Mouse (Mus musculus) CD4-positive helper T cell, adult 2 months (primary cell): ENCODE results near the gene Pah.

Experiments used
- DNase-seq: peaks from one replicate; pipeline ENCODE4 v3.0.0-alpha.2; 2012; ENCODE audit warnings: low read depth, missing footprints, low spot score

The Pah gene

GRCm38 (mm10) chr10:87521646-87522045 lies at the start of gene Pah:
Pah (plus strand) TSS chr10:87521795.
- DNase-seq: no peak

- DNase-seq: no peak
Observed at GRCm38 (mm10) chr10:87473475-87474131, 48.0 kb upstream of the Pah start.

DNA sequence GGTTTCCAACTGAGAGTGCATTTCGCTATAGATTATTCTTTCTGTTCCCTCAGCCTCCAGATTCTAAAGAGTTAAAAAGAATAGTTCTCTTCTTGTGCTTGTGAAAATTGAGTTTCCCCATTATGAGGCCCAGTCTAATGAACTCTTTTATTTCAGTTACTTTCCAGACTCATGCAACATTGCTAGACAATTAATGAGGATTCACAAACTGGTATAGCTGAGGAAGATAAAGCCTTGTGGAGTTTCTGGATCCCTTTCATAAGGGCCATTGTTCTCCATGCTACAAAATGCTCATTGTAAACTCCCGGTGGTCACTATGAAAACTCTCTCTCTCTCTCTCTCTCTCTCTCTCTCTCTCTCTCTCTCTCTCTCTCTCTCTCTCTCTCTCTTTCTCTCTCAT lies 46.6 kb upstream of the Pah start:
- no peak for DNase-seq

DNA sequence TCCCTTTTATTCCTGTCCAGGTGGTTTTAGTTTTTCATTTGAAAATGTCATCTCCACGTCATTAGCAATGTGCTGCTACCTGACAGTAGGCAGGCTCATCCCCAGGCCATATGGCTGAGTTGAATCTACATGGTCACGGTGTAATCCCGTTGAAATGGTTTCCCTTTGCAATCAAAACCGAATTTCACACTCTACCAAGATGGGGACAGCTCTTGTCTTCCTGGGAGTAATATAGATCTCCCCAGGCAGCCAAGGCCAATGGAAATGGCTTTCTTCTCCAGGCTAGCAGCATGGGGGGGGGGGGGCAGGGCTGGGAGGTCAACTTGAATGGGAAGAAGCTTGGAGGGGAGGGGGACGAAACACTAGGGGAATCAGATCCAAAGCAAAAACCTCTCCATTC lies 43.7 kb upstream of the Pah start:
- no peak for DNase-seq

- no peak for DNase-seq
Observed at GRCm38 (mm10) chr10:87484831-87485720, 36.5 kb upstream of the Pah start.

DNA sequence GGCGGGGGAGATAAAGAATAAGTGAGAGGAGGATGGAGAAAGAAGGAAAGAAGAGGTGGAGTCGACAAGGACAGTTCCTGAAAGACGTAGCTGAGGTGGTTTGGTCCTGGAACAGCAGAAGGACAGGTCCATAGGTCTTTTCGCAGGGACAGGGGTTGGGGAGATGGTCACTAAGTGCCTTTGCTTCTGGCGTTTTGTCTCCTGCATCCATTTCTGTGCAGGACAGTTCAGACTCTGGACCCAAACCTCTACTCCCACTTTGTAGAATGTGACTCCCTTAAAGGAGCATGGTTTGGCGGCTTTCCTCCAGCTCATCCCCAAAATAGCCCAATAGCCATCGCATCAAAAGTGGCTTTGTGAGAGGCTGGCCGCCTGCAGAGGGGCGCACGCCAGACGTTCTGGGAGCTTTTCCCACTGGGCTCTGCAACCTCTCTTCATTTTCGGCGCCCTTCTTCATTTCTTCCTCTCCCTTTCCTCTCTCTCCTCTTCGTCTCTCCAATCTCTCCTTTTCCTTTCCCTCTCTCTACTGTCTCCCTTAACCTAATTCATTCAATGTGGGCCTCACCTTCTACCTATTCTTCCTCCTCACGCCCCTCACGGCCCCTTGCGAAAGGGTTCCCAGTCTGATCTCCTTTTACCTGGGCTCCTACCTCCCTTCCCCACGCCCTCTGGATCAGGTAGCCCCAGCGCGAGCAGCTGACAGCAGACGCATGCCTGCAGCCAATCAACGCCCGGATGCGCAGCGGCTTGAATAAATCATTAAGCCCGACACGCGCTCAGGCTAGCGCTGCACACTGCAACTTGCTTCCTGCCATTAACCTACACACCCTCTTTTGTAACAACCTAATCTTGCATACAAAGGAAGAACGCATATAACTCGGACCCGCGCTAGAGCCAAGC lies 35.6 kb upstream of the Pah start:
- DNase-seq: no peak

DNA sequence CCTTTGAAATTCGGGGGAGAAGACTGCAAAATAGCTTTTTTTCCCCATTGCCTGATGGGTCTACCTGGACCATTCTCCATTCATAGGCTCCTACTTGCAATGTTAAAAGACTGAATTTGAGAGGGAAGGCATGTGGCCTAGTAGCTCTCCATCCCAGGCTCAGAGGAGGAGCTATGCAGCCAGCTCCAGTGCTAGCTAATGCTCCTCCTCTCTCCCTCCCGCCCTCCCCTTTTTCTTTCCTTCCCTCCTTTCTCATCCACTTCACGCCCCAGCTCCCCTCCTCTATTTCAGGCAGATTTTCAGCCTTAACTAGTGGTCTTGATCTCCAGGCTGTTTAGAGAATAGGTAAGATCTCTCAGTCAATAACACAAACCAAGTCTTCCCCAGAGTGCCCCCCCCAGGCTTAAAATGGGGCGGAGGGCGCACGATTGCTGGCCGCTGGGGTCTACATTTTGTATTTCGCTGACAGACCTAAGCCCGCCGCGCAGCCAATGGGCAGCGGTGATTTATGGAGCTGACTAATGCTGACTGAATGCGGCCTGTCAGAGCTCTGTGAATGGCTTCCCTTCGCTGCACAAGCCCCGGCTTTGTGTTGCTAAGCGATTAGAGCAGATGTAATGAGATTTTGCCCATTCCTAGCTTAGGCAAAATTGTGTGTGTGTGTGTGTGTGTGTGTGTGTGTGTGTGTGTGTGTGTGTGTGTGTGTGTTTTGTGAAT lies 33.0 kb upstream of the Pah start:
- no peak for DNase-seq

DNA sequence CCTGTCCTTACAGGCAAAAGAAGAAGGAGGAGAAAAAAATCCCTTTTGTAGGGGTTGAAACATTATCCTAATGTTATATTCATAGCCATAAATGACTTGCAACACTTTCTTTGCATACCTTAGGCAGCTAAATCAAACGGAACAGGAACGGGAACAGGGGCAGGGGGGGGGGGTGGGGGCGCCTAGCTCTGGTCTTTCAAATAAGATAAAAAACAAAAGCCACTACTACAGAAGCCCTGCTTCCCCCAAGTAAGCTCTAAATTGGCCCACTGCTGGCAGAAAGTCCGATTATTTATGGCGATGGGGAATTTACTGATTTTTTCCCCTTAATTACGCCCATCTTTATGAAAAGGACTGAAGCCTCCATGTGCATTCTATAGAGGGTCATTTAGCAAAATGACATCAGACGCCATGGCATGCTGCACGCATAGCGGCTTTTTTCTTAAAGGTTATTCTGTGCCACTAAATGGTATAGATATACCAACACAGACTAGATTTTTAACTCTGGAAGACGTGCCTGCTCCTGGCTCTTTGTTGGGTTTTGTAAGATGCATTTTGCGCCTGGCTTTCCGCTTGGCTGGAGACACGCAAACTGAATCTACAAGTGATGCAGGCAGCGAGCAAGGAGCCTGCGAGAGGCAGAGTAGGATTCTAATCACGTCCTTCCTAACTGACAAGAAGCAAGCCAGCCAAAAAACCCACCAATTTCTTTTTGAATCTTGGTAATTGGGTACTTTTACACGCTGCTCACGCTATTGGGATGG lies 32.2 kb upstream of the Pah start:
- DNase-seq: no peak

DNA sequence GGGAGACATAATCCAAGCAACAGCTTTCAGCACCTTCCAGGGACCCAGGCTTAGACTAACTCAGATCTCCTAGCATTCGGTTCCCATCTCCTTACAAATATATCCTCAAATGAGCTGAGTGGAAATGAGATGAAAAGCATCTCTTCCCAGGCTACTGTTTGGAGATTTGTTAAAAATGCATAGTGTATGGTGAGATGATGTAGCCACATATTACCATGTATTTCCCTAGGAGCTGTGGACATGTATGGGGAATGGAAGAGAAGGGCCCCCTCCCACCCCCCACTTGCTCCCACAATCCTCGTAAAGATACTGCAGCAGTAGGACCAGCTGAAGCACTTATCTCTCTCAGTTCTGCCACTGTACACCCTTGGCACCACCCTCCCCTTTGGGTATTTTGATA lies 31.3 kb upstream of the Pah start:
- no peak for DNase-seq

GRCm38 (mm10) chr10:87491485-87492040 lies 30.0 kb upstream of the Pah start:
- no peak for DNase-seq

- no peak for DNase-seq
Observed at GRCm38 (mm10) chr10:87492332-87492660, 29.3 kb upstream of the Pah start.

GRCm38 (mm10) chr10:87492661-87493551 lies 28.7 kb upstream of the Pah start:
- no peak for DNase-seq

- no peak for DNase-seq
Observed at GRCm38 (mm10) chr10:87493576-87493975, 28.0 kb upstream of the Pah start, which contains the start of gene Ascl1. Ascl1 (minus strand) TSS chr10:87493660.

DNA sequence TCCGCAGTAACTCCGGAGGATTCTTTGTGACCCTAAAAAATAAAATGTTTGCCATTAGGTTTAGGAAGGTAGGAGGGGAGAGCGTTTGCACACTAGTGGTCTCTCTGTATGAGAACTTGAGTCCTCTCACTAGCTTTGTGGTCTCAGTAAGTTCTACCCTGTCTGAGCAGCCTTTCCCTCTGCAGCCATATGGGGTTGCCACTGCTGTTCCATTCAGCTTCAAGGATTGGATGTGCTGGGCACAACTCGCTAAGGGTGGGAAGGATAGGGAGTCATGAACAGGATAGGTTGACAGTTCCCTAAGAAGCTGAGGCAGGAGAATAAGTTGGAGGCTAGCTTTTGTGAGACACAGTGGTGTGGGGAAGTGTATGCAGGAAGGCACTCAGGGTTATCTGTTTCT lies 27.4 kb upstream of the Pah start:
- no peak for DNase-seq

DNA sequence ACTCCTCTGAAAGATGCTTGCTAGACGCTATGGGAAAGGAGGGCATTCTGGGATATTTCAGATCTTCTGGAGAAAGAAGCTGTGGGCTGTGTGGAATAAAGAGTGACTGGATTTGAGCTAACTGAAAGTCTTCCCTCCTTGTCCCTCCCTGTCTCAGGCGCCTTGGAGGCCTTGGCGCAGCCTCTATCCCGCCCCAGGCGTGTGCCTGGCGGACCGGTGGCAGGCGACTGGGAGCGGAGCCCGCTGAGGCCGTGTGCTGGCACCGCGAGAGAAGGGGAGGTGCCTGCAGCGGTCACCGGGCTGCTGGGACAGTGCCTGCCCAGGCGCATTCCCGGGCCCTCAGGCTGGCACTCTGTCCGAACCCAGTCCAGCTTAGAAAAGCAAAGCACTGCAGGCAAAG lies 27.0 kb upstream of the Pah start:
- DNase-seq: no peak

GRCm38 (mm10) chr10:87497056-87497455 lies 24.5 kb upstream of the Pah start:
- DNase-seq: no peak

- no peak for DNase-seq
Observed at GRCm38 (mm10) chr10:87500926-87501658, 20.5 kb upstream of the Pah start.

DNA sequence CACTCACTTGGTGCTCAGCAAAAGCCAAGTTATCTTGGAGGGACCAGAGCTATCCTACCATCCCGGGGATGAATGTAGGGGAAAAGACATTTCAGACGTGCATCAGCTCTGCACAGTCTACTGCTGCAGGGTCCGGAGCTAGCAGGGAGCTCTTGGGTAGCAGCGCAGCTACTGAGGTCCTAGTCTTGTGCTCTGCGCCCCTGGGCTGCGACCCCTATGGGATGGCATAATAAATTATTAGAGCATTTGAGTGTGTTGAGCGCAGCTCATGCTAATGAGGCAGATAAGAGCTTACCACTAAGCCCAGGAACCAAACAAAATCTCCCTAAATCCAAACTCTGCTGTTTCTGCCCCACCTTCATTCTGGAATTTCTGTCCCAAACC lies 19.9 kb upstream of the Pah start:
- DNase-seq: no peak

DNA sequence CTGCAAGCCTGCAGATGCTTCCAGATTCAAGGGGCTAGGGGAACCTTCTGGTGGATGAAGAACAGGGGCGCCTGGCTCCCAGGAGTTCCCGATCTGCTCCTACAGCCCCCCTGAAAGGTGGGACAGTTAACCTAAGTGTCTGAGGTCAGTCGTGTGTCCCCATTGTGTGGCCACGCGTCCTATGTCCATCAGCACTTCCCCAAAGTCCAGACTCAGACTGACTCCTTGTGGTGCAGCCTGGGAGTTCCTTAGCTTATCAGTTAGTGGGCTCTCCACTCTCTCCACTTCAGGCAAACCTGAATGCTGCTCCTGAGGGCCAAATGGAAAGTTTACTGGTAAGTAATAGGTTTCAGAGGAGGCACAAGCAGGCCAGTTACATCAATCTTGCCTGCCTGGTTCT lies 19.3 kb upstream of the Pah start:
- no peak for DNase-seq
